Mouse (Mus musculus): Measurements from ENCODE around the gene Hsf3.
"Not testable (repeated sequence)": the region's sequence is repeated elsewhere in the genome, so short reads cannot be mapped to it uniquely, and the experiment has no call there.

Hsf3 gene

GRCm38 (mm10) chrX:96456201-96456963 is at the start of gene Hsf3:
TSS of gene Hsf3 (minus strand) at chrX:96456294.
- DNase-seq = no peak

- no peak for DNase-seq
Observed at GRCm38 (mm10) chrX:96501580-96501979, 45.5 kb upstream of the Hsf3 start.

- no peak for DNase-seq
Observed at GRCm38 (mm10) chrX:96455149-96455548, 945 bp downstream of the Hsf3 start, which contains the start of gene Heph. TSS of gene Heph (plus strand) at chrX:96455359.

- no peak for DNase-seq
Observed at GRCm38 (mm10) chrX:96419383-96419782, 36.7 kb downstream of the Hsf3 start.

GRCm38 (mm10) chrX:96417733-96418132 is 38.4 kb downstream of the Hsf3 start:
- DNase-seq = no peak

- DNase-seq = no peak
Observed at GRCm38 (mm10) chrX:96416970-96417369, 39.1 kb downstream of the Hsf3 start.

- DNase-seq = not testable (repeated sequence)
Observed at GRCm38 (mm10) chrX:96415351-96415750, 40.7 kb downstream of the Hsf3 start.

- no peak for DNase-seq
Observed at GRCm38 (mm10) chrX:96339108-96339507, 117.0 kb downstream of the Hsf3 start.

- DNase-seq = no peak
Observed at GRCm38 (mm10) chrX:96329764-96330163, 126.3 kb downstream of the Hsf3 start.

- DNase-seq = no peak
Observed at GRCm38 (mm10) chrX:96293338-96293737, 162.8 kb downstream of the Hsf3 start, which contains the start of gene Vsig4. TSS of gene Vsig4 (minus strand) at chrX:96293438.

- no peak for DNase-seq
Observed at GRCm38 (mm10) chrX:96256509-96256908, 199.6 kb downstream of the Hsf3 start.

Data from thymus, adult 18-20 months (tissue).